Mouse (Mus musculus): ENCODE data around the gene Ccdc27. TPM values are rescaled to one million over a fixed set of nuclear protein-coding genes. Genes with fewer than 3 reads are reported as not detected.

The Ccdc27 gene
- polyA plus RNA-seq, 1 experiment from 2014 or later, result not detected

- H3K27ac ChIP-seq (ENCODE audit: low read depth, low read length), result no peak overlapping the region
- H3K4me1 ChIP-seq (ENCODE audit: control insufficient read depth, insufficient read depth, low read length), result peaks cover 4% of the 10 kb centered on the region
- no peaks in the 10 kb centered on the region for H3K9me3 ChIP-seq (ENCODE audit: control insufficient read depth, low read length)
- no peak for ATAC-seq (ENCODE audit: low FRiP score, low TSS enrichment)
- H3K4me3 ChIP-seq (ENCODE audit: low read length), result no peak overlapping the region
- peaks cover 30% of the 10 kb centered on the region for H3K36me3 ChIP-seq (ENCODE audit: control insufficient read depth, insufficient read depth, low read length)
- no peak overlapping the region for H3K4me2 ChIP-seq (replicated peaks; ENCODE audit: low read depth, low read length)
- H3K9ac ChIP-seq (ENCODE audit: low read depth, low read length), result no peak overlapping the region
- WGBS, result 80% methylated on average over 4 of the region's 4 CpGs
- no peaks in the 10 kb centered on the region for H3K27me3 ChIP-seq (ENCODE audit: control insufficient read depth, insufficient read depth, low read length)
Measured at GRCm38 (mm10) chr4:154007759-154008158, 34.7 kb downstream of the Ccdc27 start.

DNA sequence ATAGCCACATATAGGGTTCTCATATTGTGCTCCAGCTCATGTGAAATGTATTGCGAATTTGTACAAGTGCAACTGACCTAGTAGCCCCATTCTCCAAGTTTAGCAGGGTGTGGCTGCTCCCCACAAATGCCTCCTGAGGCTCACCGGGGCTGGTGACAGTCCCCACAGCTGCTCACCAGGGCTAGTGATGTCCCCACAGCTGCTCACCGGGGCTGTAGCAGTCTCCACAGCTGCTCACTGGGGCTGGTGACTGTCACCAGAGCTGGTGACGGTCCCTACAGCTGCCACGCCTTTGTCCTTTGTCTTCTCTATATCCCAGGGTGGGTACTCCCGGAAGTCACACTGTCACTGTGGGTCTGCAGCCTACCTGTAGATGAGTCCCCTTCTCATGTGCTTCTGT is 36.2 kb downstream of the Ccdc27 start:
- Histone ChIP-seq H3K4me3 (ENCODE audit: low read length) (no peak overlapping the region), H3K9me3 (ENCODE audit: control insufficient read depth, low read length) (no peaks in the 10 kb centered on the region), H3K27me3 (ENCODE audit: control insufficient read depth, insufficient read depth, low read length) (no peaks in the 10 kb centered on the region), H3K4me1 (ENCODE audit: control insufficient read depth, insufficient read depth, low read length) (no peaks in the 10 kb centered on the region), H3K4me2 (replicated peaks; ENCODE audit: low read depth, low read length) (no peak overlapping the region), H3K9ac (ENCODE audit: low read depth, low read length) (no peak overlapping the region), H3K27ac (ENCODE audit: low read depth, low read length) (no peak overlapping the region), H3K36me3 (ENCODE audit: control insufficient read depth, insufficient read depth, low read length) (peaks cover 37% of the 10 kb centered on the region)
- 93% methylated on average over 6 of the region's 6 CpGs for WGBS
- no peak for ATAC-seq (ENCODE audit: low FRiP score, low TSS enrichment)

DNA sequence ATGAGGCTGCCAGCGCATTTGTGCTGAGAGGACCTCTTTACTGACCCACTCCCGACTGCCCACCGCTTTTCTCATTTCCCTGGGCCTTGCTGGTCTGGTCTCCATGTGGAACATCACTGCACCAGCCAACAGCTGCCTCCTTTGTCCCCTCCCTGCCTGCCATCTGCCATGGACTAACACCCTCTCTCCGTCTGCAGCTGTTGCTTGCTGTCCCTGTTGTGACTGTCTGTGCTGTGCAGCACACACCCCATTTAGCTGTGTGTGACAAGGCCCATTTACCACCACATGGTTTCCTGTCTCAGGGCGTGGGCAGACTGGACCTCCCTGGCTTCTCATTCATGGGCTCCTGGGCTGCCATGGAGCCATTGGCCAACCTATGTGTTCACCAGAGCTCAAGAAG is 37.0 kb downstream of the Ccdc27 start:
- H3K9ac ChIP-seq (ENCODE audit: low read depth, low read length), result no peak overlapping the region
- no peaks in the 10 kb centered on the region for H3K27me3 ChIP-seq (ENCODE audit: control insufficient read depth, insufficient read depth, low read length)
- no peak overlapping the region for H3K27ac ChIP-seq (ENCODE audit: low read depth, low read length)
- H3K4me2 ChIP-seq (replicated peaks; ENCODE audit: low read depth, low read length), result no peak overlapping the region
- no peak for ATAC-seq (ENCODE audit: low FRiP score, low TSS enrichment)
- 92% methylated on average over 5 of the region's 5 CpGs for WGBS
- peaks cover 37% of the 10 kb centered on the region for H3K36me3 ChIP-seq (ENCODE audit: control insufficient read depth, insufficient read depth, low read length)
- no peak overlapping the region for H3K4me3 ChIP-seq (ENCODE audit: low read length)
- H3K4me1 ChIP-seq (ENCODE audit: control insufficient read depth, insufficient read depth, low read length), result no peaks in the 10 kb centered on the region
- H3K9me3 ChIP-seq (ENCODE audit: control insufficient read depth, low read length), result no peaks in the 10 kb centered on the region

GRCm38 (mm10) chr4:153993505-153993904 is 49.0 kb downstream of the Ccdc27 start:
- no peak for ATAC-seq (ENCODE audit: low FRiP score, low TSS enrichment)

GRCm38 (mm10) chr4:153992715-153993114 is 49.8 kb downstream of the Ccdc27 start:
- Histone ChIP-seq H3K4me2 (replicated peaks; ENCODE audit: low read depth, low read length) (no peak overlapping the region), H3K27ac (ENCODE audit: low read depth, low read length) (no peak overlapping the region), H3K4me1 (ENCODE audit: control insufficient read depth, insufficient read depth, low read length) (no peaks in the 10 kb centered on the region), H3K9me3 (ENCODE audit: control insufficient read depth, low read length) (no peaks in the 10 kb centered on the region), H3K4me3 (ENCODE audit: low read length) (no peak overlapping the region), H3K27me3 (ENCODE audit: control insufficient read depth, insufficient read depth, low read length) (no peaks in the 10 kb centered on the region), H3K36me3 (ENCODE audit: control insufficient read depth, insufficient read depth, low read length) (peaks cover 82% of the 10 kb centered on the region), H3K9ac (ENCODE audit: low read depth, low read length) (no peak overlapping the region)
- WGBS, result 87% methylated on average over 10 of the region's 10 CpGs
- ATAC-seq (ENCODE audit: low FRiP score, low TSS enrichment), result no peak

More at GRCm38 (mm10) chr4:153993505-153993904, 49.0 kb downstream of the Ccdc27 start:
- Histone ChIP-seq H3K27ac (ENCODE audit: low read depth, low read length) (no peak overlapping the region), H3K4me3 (ENCODE audit: low read length) (no peak overlapping the region), H3K36me3 (ENCODE audit: control insufficient read depth, insufficient read depth, low read length) (peaks cover 82% of the 10 kb centered on the region), H3K9me3 (ENCODE audit: control insufficient read depth, low read length) (no peaks in the 10 kb centered on the region), H3K27me3 (ENCODE audit: control insufficient read depth, insufficient read depth, low read length) (no peaks in the 10 kb centered on the region), H3K4me2 (replicated peaks; ENCODE audit: low read depth, low read length) (no peak overlapping the region), H3K9ac (ENCODE audit: low read depth, low read length) (no peak overlapping the region), H3K4me1 (ENCODE audit: control insufficient read depth, insufficient read depth, low read length) (no peaks in the 10 kb centered on the region)
- WGBS, result 88% methylated on average over 8 of the region's 8 CpGs

DNA sequence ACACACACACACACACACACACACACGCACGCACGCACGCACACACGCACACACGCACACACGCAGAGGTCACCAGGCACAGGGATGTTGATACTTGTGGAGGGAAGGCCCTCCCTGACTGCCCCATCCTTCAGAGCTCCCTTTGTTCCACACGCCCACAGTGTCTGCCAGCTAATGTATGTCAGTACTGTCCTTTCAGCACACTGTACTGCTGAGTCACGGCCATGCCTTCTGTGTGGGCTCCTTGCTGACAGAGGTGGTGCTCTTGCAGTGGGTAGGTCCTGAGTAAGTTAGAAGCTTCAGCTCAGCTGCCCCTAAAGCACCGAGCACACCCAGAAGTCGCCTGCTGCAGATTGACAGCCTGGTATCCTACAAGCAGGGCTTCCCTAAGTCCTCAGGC is 62.0 kb downstream of the Ccdc27 start:
- ATAC-seq (ENCODE audit: low FRiP score, low TSS enrichment), result no peak
- no peak overlapping the region for H3K4me2 ChIP-seq (replicated peaks; ENCODE audit: low read depth, low read length)
- no peaks in the 10 kb centered on the region for H3K9me3 ChIP-seq (ENCODE audit: control insufficient read depth, low read length)
- no peak overlapping the region for H3K27ac ChIP-seq (ENCODE audit: low read depth, low read length)
- no peak overlapping the region for H3K4me3 ChIP-seq (ENCODE audit: low read length)
- H3K27me3 ChIP-seq (ENCODE audit: control insufficient read depth, insufficient read depth, low read length), result no peaks in the 10 kb centered on the region
- WGBS, result 92% methylated on average over 11 of the region's 11 CpGs
- H3K4me1 ChIP-seq (ENCODE audit: control insufficient read depth, insufficient read depth, low read length), result peaks cover 9% of the 10 kb centered on the region; the same call in 1 of the 2 replicates
- peaks cover 60% of the 10 kb centered on the region for H3K36me3 ChIP-seq (ENCODE audit: control insufficient read depth, insufficient read depth, low read length)
- no peak overlapping the region for H3K9ac ChIP-seq (ENCODE audit: low read depth, low read length)

- WGBS, result 90% methylated on average over 10 of the region's 10 CpGs
- H3K4me1 ChIP-seq (ENCODE audit: control insufficient read depth, insufficient read depth, low read length), result peaks cover 9% of the 10 kb centered on the region; the same call in 1 of the 2 replicates
- H3K36me3 ChIP-seq (ENCODE audit: control insufficient read depth, insufficient read depth, low read length), result peaks cover 48% of the 10 kb centered on the region
- H3K9me3 ChIP-seq (ENCODE audit: control insufficient read depth, low read length), result no peaks in the 10 kb centered on the region
- no peak overlapping the region for H3K9ac ChIP-seq (ENCODE audit: low read depth, low read length)
- no peak overlapping the region for H3K4me2 ChIP-seq (replicated peaks; ENCODE audit: low read depth, low read length)
- no peak overlapping the region for H3K4me3 ChIP-seq (ENCODE audit: low read length)
- H3K27ac ChIP-seq (ENCODE audit: low read depth, low read length), result no peak overlapping the region
- no peak for ATAC-seq (ENCODE audit: low FRiP score, low TSS enrichment)
- no peaks in the 10 kb centered on the region for H3K27me3 ChIP-seq (ENCODE audit: control insufficient read depth, insufficient read depth, low read length)
Measured at GRCm38 (mm10) chr4:153979243-153979642, 63.2 kb downstream of the Ccdc27 start.

Other genes with a start within 250 kb of the Ccdc27 start
- gene A430005L14Rik, start 85.4 kb downstream of the Ccdc27 start, polyA plus RNA-seq (2014; fragmentation: Nextera tagmentation; extraction: Ambion mirVana), result 104 and 115 TPM in 2 replicates
- 11.1 and 14.1 TPM in 2 replicates for gene Dffb, start 67.6 kb downstream of the Ccdc27 start, polyA plus RNA-seq (2014; fragmentation: Nextera tagmentation; extraction: Ambion mirVana)
- gene Cep104, start 67.5 kb downstream of the Ccdc27 start, polyA plus RNA-seq (2014; fragmentation: Nextera tagmentation; extraction: Ambion mirVana), result 11.4 and 17.4 TPM in 2 replicates
- gene Lrrc47, start 30.9 kb downstream of the Ccdc27 start, polyA plus RNA-seq (2014; fragmentation: Nextera tagmentation; extraction: Ambion mirVana), result 12.1 and 13.6 TPM in 2 replicates
- 29.9 and 35.4 TPM in 2 replicates for gene Smim1, start 16.4 kb downstream of the Ccdc27 start, polyA plus RNA-seq (2014; fragmentation: Nextera tagmentation; extraction: Ambion mirVana)
- 0.23 and 0.80 TPM in 2 replicates for gene Trp73, start 97.5 kb upstream of the Ccdc27 start, polyA plus RNA-seq (2014; fragmentation: Nextera tagmentation; extraction: Ambion mirVana)
- 37.7 and 41.7 TPM in 2 replicates for gene Wrap73, start 99.7 kb upstream of the Ccdc27 start, polyA plus RNA-seq (2014; fragmentation: Nextera tagmentation; extraction: Ambion mirVana)
- gene Tprgl, start 118.0 kb upstream of the Ccdc27 start, polyA plus RNA-seq (2014; fragmentation: Nextera tagmentation; extraction: Ambion mirVana), result 98.2 and 124 TPM in 2 replicates
- gene Megf6, start 128.1 kb upstream of the Ccdc27 start, polyA plus RNA-seq (2014; fragmentation: Nextera tagmentation; extraction: Ambion mirVana), result 7.0 and 12.7 TPM in 2 replicates